Mouse (Mus musculus) hindbrain, embryonic 13.5 days (tissue): ENCODE measurements around the gene Efhd2. TPM values are rescaled to one million over a fixed set of nuclear protein-coding genes. Genes with fewer than 3 reads are reported as not detected.

Experiments used
- ATAC-seq: fragments of 200-750 bp; cut with Nextera tagmentation; 2 replicates; pipeline ENCODE4 v1.8.0; 2017; ENCODE audit warnings: moderate TSS enrichment; ENCODE audit not compliant: low FRiP score
- H3K27ac ChIP-seq: fragments of 300-500 bp; sonication (generic); 2 replicates; pipeline ENCODE4 v1.5.1; 2015; ENCODE audit warnings: inconsistent platforms, mild to moderate bottlenecking, moderate library complexity
- H3K27me3 ChIP-seq: fragments of 300-500 bp; sonication (generic); 2 replicates; pipeline ENCODE4 v1.6.1; 2015; ENCODE audit warnings: mild to moderate bottlenecking, inconsistent platforms
- H3K36me3 ChIP-seq: fragments of 300-500 bp; sonication (generic); 2 replicates; pipeline ENCODE4 v1.6.1; 2015; ENCODE audit warnings: mild to moderate bottlenecking, inconsistent platforms
- H3K4me1 ChIP-seq: fragments of 300-500 bp; sonication (generic); replicated peaks from 2 replicates; pipeline ENCODE4 v1.6.1; 2015; ENCODE audit warnings: inconsistent platforms
- H3K4me2 ChIP-seq: fragments of 300-500 bp; sonication (generic); 2 replicates; pipeline ENCODE4 v1.6.1; 2015; ENCODE audit warnings: inconsistent platforms, mild to moderate bottlenecking, moderate library complexity
- H3K4me3 ChIP-seq: fragments of 300-500 bp; sonication (generic); 2 replicates; pipeline ENCODE4 v1.5.1; 2015; ENCODE audit warnings: mild to moderate bottlenecking, inconsistent platforms
- H3K9ac ChIP-seq: fragments of 300-500 bp; sonication (generic); 2 replicates; pipeline ENCODE4 v1.6.1; 2015; ENCODE audit warnings: mild to moderate bottlenecking, inconsistent platforms
- H3K9me3 ChIP-seq: fragments of 300-500 bp; sonication (generic); 2 replicates; pipeline ENCODE4 v1.6.1; 2016; ENCODE audit warnings: inconsistent platforms
- WGBS: fragments of 180-500 bp; shearing (Covaris S2); methylation state at CpG from one replicate; pipeline ENCODE4 v1.1.7; 2015; 5-methylcytosine and 5-hydroxymethylcytosine counted together
- polyA plus RNA-seq: library from polyadenylated mRNA; unstranded; fragments of >200 nt; fragmentation: Nextera tagmentation; extraction: Ambion mirVana; gene quantifications from 2 replicates; pipeline ENCODE4 v1.2.1, GENCODE M21; 2015

Gene Efhd2
- polyA plus RNA-seq, 1 experiment from 2014 or later: 68.6 TPM

- peaks cover 3% of the 10 kb centered on the region; the same call in 1 of the 2 replicates for H3K36me3 ChIP-seq
- no peaks in the 10 kb centered on the region for H3K27me3 ChIP-seq
- peak overlapping the region; percentile 75 for H3K4me3 ChIP-seq
- WGBS: 11% methylated on average over 8 of the region's 8 CpGs
- peak overlapping the region; percentile 86 for H3K27ac ChIP-seq
- peak overlapping the region; percentile 91 for H3K4me2 ChIP-seq
- no peaks in the 10 kb centered on the region for H3K9me3 ChIP-seq
- peak overlapping the region; percentile 92 for H3K9ac ChIP-seq
- peak; percentile 6; the same call in 1 of the 2 replicates for ATAC-seq
- peaks cover 51% of the 10 kb centered on the region for H3K4me1 ChIP-seq
Observed at GRCm38 (mm10) chr4:141875481-141876108, 875 bp upstream of the Efhd2 start.

GRCm38 (mm10) chr4:141874111-141874600 lies 564 bp downstream of the Efhd2 start:
- peak overlapping the region; percentile 92 for H3K9ac ChIP-seq
- peak; percentile 19 for ATAC-seq
- no peaks in the 10 kb centered on the region for H3K9me3 ChIP-seq
- H3K4me3 ChIP-seq: peak overlapping the region; percentile 75
- no peaks in the 10 kb centered on the region for H3K27me3 ChIP-seq
- peak overlapping the region; percentile 91 for H3K4me2 ChIP-seq
- H3K4me1 ChIP-seq: peaks cover 65% of the 10 kb centered on the region
- peaks cover 3% of the 10 kb centered on the region; the same call in 1 of the 2 replicates for H3K36me3 ChIP-seq
- 2% methylated on average over 19 of the region's 19 CpGs for WGBS
- peak overlapping the region; percentile 86 for H3K27ac ChIP-seq

GRCm38 (mm10) chr4:141872977-141873376 lies 1.7 kb downstream of the Efhd2 start:
- Histone ChIP-seq H3K4me3 (peak overlapping the region; percentile 75), H3K9me3 (no peaks in the 10 kb centered on the region), H3K27me3 (no peaks in the 10 kb centered on the region), H3K9ac (peak overlapping the region; percentile 92), H3K4me1 (peaks cover 75% of the 10 kb centered on the region), H3K36me3 (peaks cover 3% of the 10 kb centered on the region; the same call in 1 of the 2 replicates), H3K27ac (no peak overlapping the region), H3K4me2 (peak overlapping the region; percentile 91)
- ATAC-seq: no peak
- WGBS: 77% methylated on average over 9 of the region's 9 CpGs

- no peak for ATAC-seq
Observed at GRCm38 (mm10) chr4:141871909-141872308, 2.8 kb downstream of the Efhd2 start.

GRCm38 (mm10) chr4:141871333-141871725 lies 3.4 kb downstream of the Efhd2 start:
- Histone ChIP-seq H3K4me1 (peaks cover 92% of the 10 kb centered on the region), H3K4me2 (peak overlapping the region; percentile 91), H3K4me3 (peak overlapping the region; percentile 75), H3K27ac (peak overlapping the region; percentile 78), H3K27me3 (no peaks in the 10 kb centered on the region), H3K9me3 (no peaks in the 10 kb centered on the region), H3K9ac (peak overlapping the region; percentile 92; the same call in 1 of the 2 replicates), H3K36me3 (peaks cover 3% of the 10 kb centered on the region; the same call in 1 of the 2 replicates)
- WGBS: 92% methylated on average over 3 of the region's 3 CpGs
- ATAC-seq: no peak

More at GRCm38 (mm10) chr4:141871909-141872308, 2.8 kb downstream of the Efhd2 start:
- H3K27ac ChIP-seq: peak overlapping the region; percentile 78
- peak overlapping the region; percentile 92 for H3K9ac ChIP-seq
- no peaks in the 10 kb centered on the region for H3K27me3 ChIP-seq
- peak overlapping the region; percentile 91 for H3K4me2 ChIP-seq
- no peaks in the 10 kb centered on the region for H3K9me3 ChIP-seq
- peak overlapping the region; percentile 75 for H3K4me3 ChIP-seq
- WGBS: 65% methylated on average over 9 of the region's 9 CpGs
- peaks cover 3% of the 10 kb centered on the region; the same call in 1 of the 2 replicates for H3K36me3 ChIP-seq
- H3K4me1 ChIP-seq: peaks cover 86% of the 10 kb centered on the region

GRCm38 (mm10) chr4:141870666-141871332 lies 3.9 kb downstream of the Efhd2 start:
- WGBS: 70% methylated on average over 11 of the region's 11 CpGs
- Histone ChIP-seq H3K9ac (peak overlapping the region; percentile 92; the same call in 1 of the 2 replicates), H3K4me3 (no peak overlapping the region), H3K36me3 (peaks cover 3% of the 10 kb centered on the region; the same call in 1 of the 2 replicates), H3K27ac (peak overlapping the region; percentile 23; the same call in 1 of the 2 replicates), H3K4me2 (no peak overlapping the region), H3K27me3 (no peaks in the 10 kb centered on the region), H3K9me3 (no peaks in the 10 kb centered on the region), H3K4me1 (peaks cover 90% of the 10 kb centered on the region)
- ATAC-seq: no peak

- 77% methylated on average over 5 of the region's 5 CpGs for WGBS
- Histone ChIP-seq H3K9me3 (no peaks in the 10 kb centered on the region), H3K4me3 (no peak overlapping the region), H3K4me2 (no peak overlapping the region), H3K36me3 (peaks cover 4% of the 10 kb centered on the region; the same call in 1 of the 2 replicates), H3K4me1 (peaks cover 81% of the 10 kb centered on the region), H3K27ac (peak overlapping the region; percentile 35; the same call in 1 of the 2 replicates), H3K9ac (no peak overlapping the region), H3K27me3 (no peaks in the 10 kb centered on the region)
- no peak for ATAC-seq
Observed at GRCm38 (mm10) chr4:141869436-141870215, 5.1 kb downstream of the Efhd2 start.

GRCm38 (mm10) chr4:141868051-141868450 lies 6.7 kb downstream of the Efhd2 start:
- peak; percentile 2; the same call in 1 of the 2 replicates for ATAC-seq
- H3K9ac ChIP-seq: 0 out of 2 replicates have a peak overlapping the region, but pooled peaks have one; percentile 35

GRCm38 (mm10) chr4:141867498-141867897 lies 7.2 kb downstream of the Efhd2 start:
- H3K4me1 ChIP-seq: peaks cover 67% of the 10 kb centered on the region
- no peak overlapping the region for H3K9ac ChIP-seq
- peak; percentile 78 for ATAC-seq
- no peaks in the 10 kb centered on the region for H3K27me3 ChIP-seq
- peak overlapping the region; percentile 90 for H3K27ac ChIP-seq
- no peaks in the 10 kb centered on the region for H3K9me3 ChIP-seq
- peaks cover 10% of the 10 kb centered on the region for H3K36me3 ChIP-seq
- 22% methylated on average over 4 of the region's 4 CpGs for WGBS
- H3K4me3 ChIP-seq: no peak overlapping the region
- H3K4me2 ChIP-seq: 0 out of 2 replicates have a peak overlapping the region, but pooled peaks have one; percentile 4

More at GRCm38 (mm10) chr4:141868051-141868450, 6.7 kb downstream of the Efhd2 start:
- peak overlapping the region; percentile 90 for H3K27ac ChIP-seq
- peaks cover 72% of the 10 kb centered on the region for H3K4me1 ChIP-seq
- no peak overlapping the region for H3K4me3 ChIP-seq
- no peaks in the 10 kb centered on the region for H3K27me3 ChIP-seq
- 74% methylated on average over 10 of the region's 10 CpGs for WGBS
- H3K36me3 ChIP-seq: peaks cover 10% of the 10 kb centered on the region
- no peaks in the 10 kb centered on the region for H3K9me3 ChIP-seq
- no peak overlapping the region for H3K4me2 ChIP-seq

GRCm38 (mm10) chr4:141866933-141867490 lies 7.7 kb downstream of the Efhd2 start:
- peak overlapping the region; percentile 35; the same call in 1 of the 2 replicates for H3K9ac ChIP-seq
- 0 out of 2 replicates have a peak, but pooled peaks have one; percentile 16 for ATAC-seq
- peak overlapping the region; percentile 4; the same call in 1 of the 2 replicates for H3K4me2 ChIP-seq
- H3K4me1 ChIP-seq: peaks cover 62% of the 10 kb centered on the region
- no peak overlapping the region for H3K4me3 ChIP-seq
- H3K36me3 ChIP-seq: peaks cover 12% of the 10 kb centered on the region
- H3K27ac ChIP-seq: peak overlapping the region; percentile 90
- H3K9me3 ChIP-seq: no peaks in the 10 kb centered on the region
- WGBS: 25% methylated on average over 10 of the region's 10 CpGs
- H3K27me3 ChIP-seq: no peaks in the 10 kb centered on the region

- Histone ChIP-seq H3K4me1 (peaks cover 48% of the 10 kb centered on the region), H3K36me3 (peaks cover 22% of the 10 kb centered on the region), H3K27ac (no peak overlapping the region), H3K9me3 (no peaks in the 10 kb centered on the region), H3K9ac (no peak overlapping the region), H3K4me3 (no peak overlapping the region), H3K4me2 (no peak overlapping the region), H3K27me3 (no peaks in the 10 kb centered on the region)
- ATAC-seq: no peak
- WGBS: 74% methylated on average over 5 of the region's 5 CpGs
Observed at GRCm38 (mm10) chr4:141865600-141865999, 9.1 kb downstream of the Efhd2 start.
